Mouse (Mus musculus): ENCODE measurements around the gene Thap12.

Gene Thap12

DNA sequence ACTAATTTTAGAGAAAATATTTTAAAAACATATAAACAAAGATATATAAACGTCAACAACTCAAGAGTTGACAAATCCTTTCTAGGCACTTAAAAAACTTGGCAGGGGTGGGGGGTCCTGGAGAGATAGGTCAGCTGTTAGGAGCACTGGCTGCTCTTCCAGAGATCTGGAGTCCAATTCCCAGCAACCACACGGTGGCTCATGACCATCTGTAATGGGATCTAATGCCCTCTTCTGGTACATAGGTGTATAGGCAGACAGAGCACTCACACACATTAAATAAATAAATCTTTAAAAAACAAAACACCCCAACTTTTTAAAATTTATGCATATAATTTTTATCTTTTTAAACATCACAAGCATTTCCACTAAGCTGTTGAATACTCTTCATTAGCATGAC, 5.4 kb upstream of the Thap12 start:
- DNase-seq (ENCODE audit: low read depth, low spot score) = no peak

DNA sequence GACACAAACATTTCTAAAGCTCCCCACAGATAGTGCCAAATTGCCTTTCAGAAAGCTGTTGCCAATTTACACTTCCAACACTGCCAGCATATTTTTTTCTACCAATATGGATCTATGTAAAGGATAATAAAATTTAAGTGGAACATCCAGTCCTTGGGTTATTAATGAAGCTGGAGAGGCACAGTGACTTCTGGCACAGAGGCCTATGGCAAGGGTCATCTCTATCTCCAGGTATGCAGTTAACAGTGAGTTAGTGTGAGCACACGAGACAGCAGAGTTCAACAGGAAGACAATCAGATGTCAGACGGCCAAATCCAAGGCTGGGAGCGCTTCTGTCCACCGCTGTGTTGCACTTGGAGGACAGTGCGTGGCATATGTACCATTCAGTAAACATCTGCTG, 4.9 kb upstream of the Thap12 start:
- no peak for DNase-seq (ENCODE audit: low read depth, low spot score)

DNA sequence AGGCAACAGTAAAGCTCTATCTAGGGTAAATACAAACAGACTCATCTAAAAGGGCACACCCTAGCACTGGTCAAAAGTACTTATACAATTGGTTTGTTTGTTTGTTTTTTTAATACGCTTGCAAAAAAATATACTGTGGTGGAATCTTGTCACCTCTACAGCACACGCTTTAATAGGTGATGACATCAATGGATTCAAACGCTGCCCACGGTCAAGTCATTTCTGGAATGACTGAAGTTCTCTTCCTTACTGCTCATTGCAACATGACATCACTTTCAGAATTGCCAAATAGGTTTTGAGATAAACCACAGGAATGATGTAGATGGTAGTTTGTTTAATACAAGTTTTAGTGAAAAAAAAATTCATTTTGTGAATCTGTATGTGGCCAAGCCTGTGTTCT, 4.3 kb upstream of the Thap12 start:
- no peak for DNase-seq (ENCODE audit: low read depth, low spot score)

DNA sequence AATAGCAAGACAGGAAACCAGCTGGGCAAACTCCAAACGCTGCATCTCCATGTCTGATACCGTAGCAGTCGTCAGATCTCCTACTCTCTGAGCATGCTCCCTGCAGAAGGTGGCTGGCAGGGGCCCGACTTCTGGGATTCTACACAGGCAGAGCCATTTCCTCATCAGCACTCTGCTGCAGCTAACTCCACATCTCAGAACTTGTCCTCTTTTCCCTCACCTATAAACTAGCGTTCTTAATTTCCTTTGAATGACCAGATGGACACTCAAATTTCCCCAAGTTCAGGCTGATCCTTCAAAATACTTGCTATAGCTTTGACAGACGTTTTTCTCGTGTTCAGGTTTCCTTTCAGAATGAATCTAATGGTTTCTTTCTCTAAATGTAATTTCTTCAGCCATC, 1.1 kb upstream of the Thap12 start:
- DNase-seq (ENCODE audit: low read depth, low spot score) = no peak

DNA sequence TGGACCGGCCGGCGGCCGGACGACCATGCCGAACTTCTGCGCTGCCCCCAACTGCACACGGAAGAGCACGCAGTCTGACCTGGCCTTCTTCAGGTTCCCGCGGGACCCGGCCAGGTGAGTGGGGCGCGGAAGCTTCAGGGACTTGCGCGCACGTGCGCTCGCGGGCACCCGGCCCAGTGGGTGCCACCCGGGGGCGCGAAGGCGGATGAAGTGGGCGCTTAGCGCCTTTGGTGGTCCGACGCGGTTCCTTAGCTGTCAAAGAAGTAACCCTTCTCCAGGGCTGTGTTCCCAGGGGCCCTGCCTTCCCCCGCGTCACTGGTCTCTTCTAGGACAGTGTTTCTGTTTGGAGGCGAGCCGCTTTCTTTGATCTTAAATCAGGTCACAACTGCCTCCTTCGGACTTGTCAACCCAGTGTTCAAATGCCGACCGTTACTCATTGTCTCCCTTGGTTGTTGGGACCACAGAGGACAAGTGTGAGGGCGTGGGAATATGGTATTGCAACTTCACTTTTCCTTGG, 520 bp downstream of the Thap12 start:
- no peak for DNase-seq (ENCODE audit: low read depth, low spot score)

DNA sequence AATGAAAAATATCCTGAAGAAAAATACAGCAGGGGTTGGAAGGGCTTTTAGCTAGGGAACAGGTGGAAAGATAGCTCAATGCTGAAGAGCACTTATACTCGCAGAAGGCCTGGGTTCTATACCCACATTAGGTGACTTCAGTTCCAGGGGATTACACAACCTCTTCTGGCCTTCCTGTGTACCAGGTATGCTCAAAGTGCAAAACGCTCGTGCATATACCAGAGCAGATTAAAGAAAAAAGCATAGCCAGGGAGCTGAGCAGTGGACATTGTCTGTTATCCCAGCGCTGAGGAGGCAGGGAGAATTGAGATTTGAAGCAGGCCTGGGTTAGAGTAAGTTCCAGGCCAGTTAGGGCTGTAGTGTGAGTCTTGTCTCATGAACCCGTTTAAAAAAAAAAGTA, 1.4 kb downstream of the Thap12 start:
- DNase-seq (ENCODE audit: low read depth, low spot score) = no peak

DNA sequence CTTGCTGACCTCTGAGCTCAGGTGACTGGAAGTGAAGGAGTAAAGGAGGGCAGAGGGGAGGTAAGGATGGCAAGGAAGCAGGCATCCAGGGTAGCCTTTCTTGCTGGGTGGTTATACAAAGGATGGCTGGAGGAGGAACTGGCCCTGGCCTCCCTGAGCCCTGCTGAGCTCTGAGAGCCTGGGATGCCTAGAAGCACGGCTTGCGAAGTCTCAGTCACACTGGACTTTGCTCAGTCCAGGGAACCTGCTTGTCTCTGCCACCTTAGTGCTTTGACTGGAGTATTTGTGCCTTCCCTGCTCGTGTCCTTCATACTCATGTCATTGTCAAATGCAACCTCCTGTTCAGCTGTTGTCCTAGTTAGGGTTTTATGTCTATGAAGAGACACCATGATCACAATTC, 10.8 kb downstream of the Thap12 start:
- DNase-seq (ENCODE audit: low read depth, low spot score) = no peak

DNA sequence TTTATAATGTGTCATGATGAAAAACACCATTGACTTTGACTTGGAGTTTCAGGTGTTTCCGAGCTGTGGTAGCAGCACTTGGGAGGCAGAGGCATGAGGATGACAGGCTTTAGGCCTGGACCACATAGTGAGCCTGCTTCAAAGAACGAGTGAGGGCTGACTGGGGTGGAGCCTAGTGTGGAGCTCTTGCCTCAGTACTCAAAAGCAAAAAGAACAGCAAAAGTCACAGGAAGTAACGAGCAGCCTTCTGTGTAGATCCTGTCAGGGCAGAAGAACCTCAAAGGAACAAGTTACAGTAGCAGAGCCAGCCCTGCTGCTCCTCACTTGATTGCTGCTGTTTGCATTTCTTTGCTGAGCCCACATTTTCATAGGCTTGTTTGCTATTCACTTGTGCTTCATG, 14.5 kb downstream of the Thap12 start:
- DNase-seq (ENCODE audit: low read depth, low spot score) = no peak

DNA sequence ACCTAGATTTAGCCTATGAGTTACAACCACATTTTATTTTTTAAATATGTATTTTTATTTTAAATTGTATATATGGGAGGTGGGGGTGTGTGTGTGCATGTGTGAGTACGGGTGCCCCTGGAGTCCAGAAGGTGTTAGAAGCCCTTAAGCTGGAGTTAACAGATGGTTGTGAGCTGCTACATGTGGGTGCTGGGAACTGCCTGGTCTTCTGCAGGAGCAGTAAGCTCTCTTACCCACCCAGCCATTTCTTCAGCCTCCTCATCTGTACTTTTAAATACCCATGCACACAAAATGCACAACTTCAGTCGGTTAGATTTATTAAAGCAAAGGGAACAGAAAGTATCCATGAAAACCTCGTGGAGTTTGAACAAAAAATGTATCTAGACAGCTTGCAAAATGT, 16.9 kb downstream of the Thap12 start:
- no peak for DNase-seq (ENCODE audit: low read depth, low spot score)

DNA sequence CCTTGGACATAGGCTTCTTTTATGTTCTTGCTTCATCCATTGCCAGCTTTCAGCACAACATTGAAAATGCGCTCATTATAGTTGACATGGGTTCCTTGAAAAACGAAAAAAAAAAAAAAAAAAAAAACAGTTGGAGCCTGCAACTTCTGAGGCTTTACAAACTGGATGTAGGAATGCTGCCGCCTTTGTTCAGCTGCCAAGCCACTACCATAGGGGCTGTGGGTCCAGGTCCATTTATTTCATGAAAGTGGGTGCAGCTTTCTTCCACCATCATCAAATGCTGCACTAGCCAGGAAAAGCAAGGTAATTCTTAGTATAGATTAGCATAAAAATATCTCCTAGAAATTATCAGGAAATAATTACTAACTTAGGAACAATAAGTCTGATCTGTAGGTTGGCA, 17.8 kb downstream of the Thap12 start:
- no peak for DNase-seq (ENCODE audit: low read depth, low spot score)

DNA sequence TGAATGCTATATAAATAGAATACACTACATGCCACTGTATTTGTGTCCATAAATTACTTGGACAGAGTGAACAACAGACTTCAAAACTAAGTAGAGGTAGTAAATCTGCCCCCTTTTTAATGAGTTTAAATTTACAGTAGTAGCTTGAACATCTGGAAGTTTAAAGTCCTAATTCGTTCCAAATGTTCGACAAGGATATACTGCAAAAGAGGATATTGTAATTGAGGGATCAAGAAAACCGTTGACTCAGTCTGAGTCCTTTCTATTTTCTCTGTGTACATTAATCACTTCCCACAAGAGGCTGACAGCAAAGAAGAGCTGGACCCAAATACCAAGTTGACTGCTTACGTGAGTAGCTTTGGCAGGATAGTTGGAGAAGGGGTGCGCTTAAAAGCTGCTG, 18.3 kb downstream of the Thap12 start:
- no peak for DNase-seq (ENCODE audit: low read depth, low spot score)

DNA sequence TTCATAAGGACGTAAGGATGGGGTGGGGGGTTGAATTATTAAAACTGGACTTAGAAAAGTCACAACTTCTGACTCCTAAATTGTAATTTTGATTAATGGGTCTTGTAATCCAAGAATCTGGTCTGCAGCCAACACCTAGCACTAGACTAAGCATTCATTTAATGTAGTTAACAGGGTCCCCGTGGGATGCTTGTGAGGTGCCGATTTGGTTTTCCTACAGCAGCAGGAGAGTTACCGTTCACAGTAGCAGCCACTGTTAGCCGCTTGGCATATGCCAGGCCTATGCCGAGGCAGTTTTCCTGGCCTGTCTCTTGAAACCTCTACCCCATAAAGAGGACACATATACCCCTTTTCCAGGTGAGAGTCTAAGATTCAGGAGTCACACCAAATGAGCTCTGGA, 18.7 kb downstream of the Thap12 start:
- no peak for DNase-seq (ENCODE audit: low read depth, low spot score)

DNA sequence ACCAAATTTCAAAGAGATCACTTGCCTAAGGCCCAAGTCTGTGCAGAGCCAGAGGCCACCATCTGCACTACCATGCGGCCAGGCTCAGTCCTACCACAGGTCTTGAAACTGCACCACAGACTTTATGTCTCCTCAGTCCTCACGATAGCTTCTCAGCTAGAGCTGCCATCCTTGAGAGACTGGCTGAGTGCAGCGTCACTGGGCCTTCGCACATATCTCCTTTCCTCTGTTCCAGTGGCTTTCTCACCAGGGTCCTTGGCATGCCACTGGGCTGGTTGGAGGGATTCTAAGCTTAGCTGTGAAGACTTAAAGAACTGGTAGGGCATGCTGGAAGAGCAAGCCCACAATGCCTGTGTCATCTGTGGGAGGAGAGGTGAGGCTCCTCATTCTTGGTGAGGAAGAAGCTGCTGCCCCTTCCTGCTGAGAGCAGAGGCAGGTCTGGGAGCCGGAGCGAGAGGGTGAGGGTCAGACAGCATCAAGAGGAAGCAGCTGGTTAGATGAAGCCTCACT, 22.8 kb downstream of the Thap12 start:
- no peak for DNase-seq (ENCODE audit: low read depth, low spot score)

DNA sequence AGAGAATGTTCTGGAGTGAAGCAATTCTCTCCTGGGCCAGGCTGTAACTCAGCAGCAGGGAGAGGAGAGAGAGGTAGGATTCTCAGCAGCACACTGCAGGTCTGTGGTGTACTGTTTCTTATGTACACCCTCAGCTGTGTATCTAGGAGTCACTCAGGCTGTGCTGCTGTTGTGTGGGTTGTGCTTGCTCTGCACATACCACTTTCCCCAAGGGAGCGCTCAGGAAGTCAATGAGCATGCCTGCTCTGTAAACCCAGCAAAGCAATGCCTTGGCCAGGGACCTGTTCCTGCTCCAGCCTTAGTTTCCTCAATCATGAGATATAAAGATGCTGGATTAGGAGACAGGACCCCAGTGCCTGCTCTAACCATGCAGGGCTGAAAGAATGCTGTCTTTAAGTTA, 25.1 kb downstream of the Thap12 start:
- no peak for DNase-seq (ENCODE audit: low read depth, low spot score)

DNA sequence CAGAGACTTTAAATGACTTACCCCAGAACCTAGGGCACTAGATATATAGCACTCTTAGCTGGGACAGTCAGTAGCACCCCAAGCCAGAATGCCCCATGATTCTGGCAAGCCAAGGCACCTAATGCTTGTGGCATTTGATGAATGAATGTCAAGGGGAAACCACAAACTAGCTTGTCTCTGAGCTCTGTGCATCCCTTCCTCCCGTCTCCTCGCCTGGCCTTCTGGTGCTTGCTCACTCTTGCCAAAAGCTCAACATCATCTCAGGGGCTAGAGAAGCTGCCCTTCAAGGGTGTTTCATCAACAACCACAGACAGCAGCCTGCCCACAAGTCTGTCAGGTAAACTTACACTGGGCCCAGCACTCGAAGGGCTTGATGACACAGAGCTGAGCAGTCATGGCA, 25.6 kb downstream of the Thap12 start:
- no peak for DNase-seq (ENCODE audit: low read depth, low spot score)

DNA sequence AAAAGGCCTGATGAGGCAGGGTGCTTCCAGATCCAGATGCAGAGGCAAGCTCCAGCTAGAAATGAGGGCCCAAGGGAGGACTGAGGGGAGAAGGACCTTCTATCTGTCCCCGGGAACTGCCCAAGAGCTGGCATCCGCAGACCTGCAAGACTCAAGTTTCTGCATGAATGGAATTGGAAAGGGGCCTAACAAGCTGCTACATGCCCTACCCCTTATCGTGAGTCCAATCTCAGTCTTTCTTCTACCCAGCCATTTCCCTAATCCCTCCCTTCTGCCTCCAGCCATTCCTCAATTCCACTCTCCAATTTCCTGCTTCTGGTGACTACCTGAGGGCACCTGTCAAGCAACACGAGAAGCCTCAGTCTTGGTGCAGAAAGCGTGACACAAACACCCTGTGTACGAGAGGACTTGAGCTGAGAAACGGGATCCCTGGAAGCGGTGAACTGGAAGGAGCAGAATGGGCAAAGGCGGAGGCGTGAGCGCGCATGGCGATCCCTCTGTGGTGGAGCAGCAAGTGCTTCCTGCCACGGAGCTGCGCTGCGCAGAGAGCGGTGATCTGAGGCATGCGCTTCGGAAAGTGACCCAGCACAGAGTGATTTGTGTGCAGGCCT, 26.9 kb downstream of the Thap12 start:
- DNase-seq (ENCODE audit: low read depth, low spot score) = peak; percentile 64

DNA sequence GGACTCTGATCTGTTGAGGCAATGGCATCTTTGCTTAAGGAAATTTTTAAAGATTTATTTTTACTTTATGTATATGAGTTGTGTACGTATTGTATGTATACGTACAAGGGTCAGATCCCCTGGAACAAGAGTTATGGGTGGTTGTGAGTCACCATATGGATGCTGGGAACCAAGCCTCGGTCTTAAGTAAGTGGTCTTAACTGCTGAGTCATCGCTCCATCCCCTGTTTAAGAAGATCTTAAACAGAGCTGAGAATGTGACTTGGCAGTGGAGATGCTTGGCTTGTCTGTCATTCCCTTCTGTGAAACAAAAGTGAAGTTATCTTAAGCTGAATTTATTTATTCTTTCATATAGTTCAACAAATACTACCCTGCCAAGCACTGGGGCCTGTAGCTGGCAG, 31.1 kb downstream of the Thap12 start:
- DNase-seq (ENCODE audit: low read depth, low spot score) = no peak

DNA sequence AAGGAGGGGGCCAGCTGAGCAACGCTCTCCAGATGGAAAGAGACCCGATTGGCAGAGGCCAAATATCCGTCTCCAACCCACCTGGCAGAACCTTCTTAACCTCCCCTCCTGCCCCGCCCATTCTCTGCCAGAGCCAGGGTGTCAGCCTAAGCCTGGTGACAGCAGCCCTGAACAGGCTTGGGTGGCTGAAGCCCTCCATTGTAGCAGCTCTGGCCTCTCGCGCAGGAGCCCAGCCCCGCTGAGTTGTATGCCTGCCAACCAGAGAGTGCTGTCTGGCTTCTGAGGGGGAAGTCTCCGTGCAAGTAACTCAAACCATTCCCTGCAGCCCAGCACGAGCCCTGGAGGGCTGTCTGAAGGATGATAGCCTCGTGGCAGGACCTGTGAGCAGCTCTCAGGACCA, 32.0 kb downstream of the Thap12 start:
- DNase-seq (ENCODE audit: low read depth, low spot score) = peak; percentile 51

DNA sequence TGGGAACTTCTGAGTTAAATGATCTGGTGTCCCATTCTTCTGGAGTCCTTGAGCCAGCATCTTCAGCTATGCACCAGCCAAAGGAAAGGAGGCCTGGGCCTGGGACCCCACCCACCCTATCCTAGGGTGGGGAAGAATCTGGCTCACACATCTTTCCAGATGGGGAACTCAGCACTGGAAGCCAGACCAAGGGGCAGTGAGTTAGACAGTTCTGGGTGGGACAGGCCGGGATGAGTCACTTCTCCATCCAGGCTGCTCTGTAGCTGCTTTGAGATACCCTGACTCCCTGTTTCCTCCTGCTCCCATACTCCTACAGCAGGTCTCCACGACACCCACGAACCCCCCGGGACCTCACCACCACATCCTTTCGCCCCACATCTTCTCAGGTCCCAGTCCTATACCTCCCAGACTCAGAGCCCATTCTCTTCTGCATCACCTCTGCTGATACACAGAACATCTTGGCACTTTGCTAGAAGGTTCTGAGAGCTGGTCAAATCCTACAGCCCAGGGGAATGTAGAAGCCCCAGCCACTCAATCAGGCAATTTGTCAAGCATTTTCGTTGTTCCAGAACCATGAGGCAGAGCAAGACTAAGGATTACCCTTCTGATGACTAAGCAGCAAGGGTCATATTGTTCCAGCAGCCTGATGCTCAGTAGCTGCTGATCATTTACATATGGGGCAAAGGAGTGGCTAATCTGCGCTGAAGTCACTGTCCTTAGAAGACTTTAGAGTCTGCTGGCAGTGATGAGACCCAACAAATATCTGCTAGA, 34.1 kb downstream of the Thap12 start:
- no peak for DNase-seq (ENCODE audit: low read depth, low spot score)

DNA sequence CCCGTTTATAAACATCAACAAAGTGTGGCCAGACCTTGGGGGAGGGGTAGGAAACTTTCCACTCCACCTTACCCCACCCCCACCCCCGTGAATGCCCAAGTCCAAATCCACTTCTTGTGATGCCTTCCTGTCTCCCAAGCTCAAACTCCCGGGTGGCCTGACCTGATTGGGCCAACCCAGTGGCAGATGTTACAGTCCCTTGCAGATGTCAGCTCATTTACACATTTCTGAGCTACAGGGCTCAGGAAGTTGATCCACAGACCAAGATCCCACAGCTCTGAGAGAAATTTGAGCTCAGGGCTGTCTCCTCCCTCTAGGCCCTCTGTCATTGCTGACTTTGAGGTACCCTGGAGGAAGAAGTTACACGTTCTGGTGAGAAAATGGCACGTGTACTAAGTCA, 37.5 kb downstream of the Thap12 start:
- DNase-seq (ENCODE audit: low read depth, low spot score) = no peak

DNA sequence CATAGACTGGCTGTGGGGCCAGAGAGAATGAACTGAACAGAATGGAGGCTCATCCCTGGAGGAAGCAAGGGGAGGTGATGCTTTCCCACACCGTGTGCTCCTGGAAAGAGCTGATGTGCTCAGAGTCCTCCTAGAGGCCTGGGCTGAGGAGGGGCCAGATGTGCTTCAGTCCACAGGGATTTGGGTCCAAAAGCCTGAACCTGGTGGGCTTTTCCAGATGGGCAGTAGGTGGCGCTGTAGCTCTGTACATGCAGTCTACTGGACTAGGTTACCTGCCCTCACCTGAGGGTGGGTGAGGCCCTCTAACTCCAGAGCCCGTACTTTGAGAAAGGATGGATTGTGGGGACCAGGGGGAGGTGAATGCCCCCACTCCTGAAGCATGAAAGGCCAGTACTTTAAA, 40.4 kb downstream of the Thap12 start:
- peak; percentile 73 for DNase-seq (ENCODE audit: low read depth, low spot score)

DNA sequence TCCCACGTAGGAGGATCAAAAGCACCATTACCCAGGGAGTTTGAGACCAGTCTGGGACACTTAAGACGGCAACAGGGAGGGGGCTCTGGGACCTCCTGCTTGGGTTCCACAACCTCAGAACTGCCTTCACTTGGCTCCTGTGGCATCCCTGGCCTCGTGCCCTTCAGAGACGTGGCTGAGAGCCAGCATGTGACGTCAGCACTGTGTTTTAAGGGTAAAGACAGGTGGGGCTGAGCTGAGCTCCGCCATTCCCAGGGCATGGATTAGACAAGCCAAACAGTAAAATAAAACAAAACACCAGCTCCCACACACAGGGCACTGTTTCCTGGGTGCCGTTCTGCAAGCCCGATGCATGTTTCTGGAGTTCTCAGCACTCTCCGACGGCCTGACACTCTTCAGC, 47.5 kb downstream of the Thap12 start:
- DNase-seq (ENCODE audit: low read depth, low spot score) = no peak

DNA sequence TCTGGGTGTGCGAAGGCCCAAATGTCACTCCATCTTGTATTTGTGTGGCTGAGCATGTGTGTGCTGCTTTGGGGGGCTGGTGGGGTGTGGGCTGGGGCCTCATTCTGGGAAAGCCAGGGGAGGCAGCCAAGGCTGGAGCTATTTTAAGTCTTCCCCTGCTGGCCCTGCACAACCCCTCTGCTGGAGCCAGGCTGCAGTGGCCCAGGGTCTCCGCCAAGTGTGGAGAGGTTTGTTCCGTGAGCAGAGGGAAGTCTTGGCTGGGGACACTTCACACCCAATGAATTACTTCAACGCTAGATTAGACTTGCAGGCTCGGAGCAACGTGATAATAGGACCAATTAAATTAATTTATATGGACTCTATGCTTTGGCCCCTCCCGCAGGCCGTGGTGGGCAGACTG, 49.8 kb downstream of the Thap12 start:
- DNase-seq (ENCODE audit: low read depth, low spot score) = no peak

Measured in brain, adult 2 months (tissue).